Mouse (Mus musculus): ENCODE results near the gene Zfp617. TPM values are rescaled to one million over a fixed set of nuclear protein-coding genes. Genes with fewer than 3 reads are reported as not detected.
"Not testable (repeated sequence)": the region's sequence is repeated elsewhere in the genome, so short reads cannot be mapped to it uniquely, and the experiment has no call there.

The Zfp617 gene
- polyA plus RNA-seq, 1 experiment from 2014 or later = 26.0 TPM

- ChIA-PET POLR2A (no interaction called here), CTCF (interaction anchor here (1.5 kb wide), 1 partner anchor 11 kb away, joined by 3 read pairs; no protein-coding TSS in a partner anchor)
- no peak for DNase-seq (ENCODE audit: low read depth, low spot score)
- H3K27me3 ChIP-seq = no peaks in the 10 kb centered on the region
- no peak for TF ChIP-seq CTCF (IDR thresholded peaks at IDR 0.05)
- in situ Hi-C loops (cut with MboI; ENCODE audit: low pct_unique_long_range_greater_than_20kb) = no loop called here
- ATAC-seq = no peak
Measured at GRCm38 (mm10) chr8:71925791-71926190, 17.4 kb downstream of the Zfp617 start.

DNA sequence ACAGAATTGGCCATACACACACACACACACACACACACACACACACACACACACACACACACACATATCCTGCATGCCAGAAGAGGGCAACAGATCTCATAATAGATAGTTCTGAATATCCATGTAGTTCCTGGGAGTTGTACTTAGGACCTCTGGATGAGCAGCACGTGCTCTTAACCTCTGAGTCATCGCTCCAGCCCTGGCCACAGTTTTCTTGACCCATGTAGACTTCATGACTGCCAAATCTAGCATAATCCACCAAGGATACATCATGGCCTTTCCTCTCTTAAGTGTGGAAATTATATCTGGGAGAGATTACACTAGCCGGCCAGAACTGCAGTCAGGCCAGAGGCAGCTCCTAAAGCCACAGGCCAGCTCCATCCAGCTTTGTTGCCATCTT is 18.1 kb downstream of the Zfp617 start:
- ChIA-PET POLR2A (interaction anchor here (0.6 kb wide), 1 partner anchor 16 kb away, joined by 3 read pairs; no protein-coding TSS in a partner anchor), CTCF (interaction anchor here (1.5 kb wide), 1 partner anchor 10 kb away, joined by 3 read pairs; no protein-coding TSS in a partner anchor)
- no peak for DNase-seq (ENCODE audit: low read depth, low spot score)
- no peaks in the 10 kb centered on the region for H3K27me3 ChIP-seq
- in situ Hi-C loops (cut with MboI; ENCODE audit: low pct_unique_long_range_greater_than_20kb) = no loop called here
- ATAC-seq = no peak
- no peak for TF ChIP-seq CTCF (IDR thresholded peaks at IDR 0.05)

GRCm38 (mm10) chr8:71927779-71928178 is 19.3 kb downstream of the Zfp617 start:
- TF ChIP-seq CTCF (IDR thresholded peaks at IDR 0.05) = no peak
- ChIA-PET POLR2A (interaction anchor here (0.6 kb wide), 1 partner anchor 22 kb away, joined by 3 read pairs; no protein-coding TSS in a partner anchor), CTCF (no interaction called here)
- in situ Hi-C loops (cut with MboI; ENCODE audit: low pct_unique_long_range_greater_than_20kb) = no loop called here
- H3K27me3 ChIP-seq = no peaks in the 10 kb centered on the region
- ATAC-seq (no peak), DNase-seq (ENCODE audit: low read depth, low spot score) (no peak)

GRCm38 (mm10) chr8:71938037-71938436 is 29.6 kb downstream of the Zfp617 start:
- H3K27me3 ChIP-seq; in situ Hi-C loops (cut with MboI; ENCODE audit: low pct_unique_long_range_greater_than_20kb); POLR2A ChIA-PET; DNase-seq (ENCODE audit: low read depth, low spot score); CTCF ChIA-PET; ATAC-seq: not testable (repeated sequence)

- H3K27me3 ChIP-seq = peaks cover 7% of the 10 kb centered on the region
- CTCF ChIA-PET = interaction anchor here (0.7 kb wide), 1 partner anchor 18 kb away, joined by 3 read pairs; no protein-coding TSS in a partner anchor
- POLR2A ChIA-PET = no interaction called here
- ATAC-seq (no peak), DNase-seq (ENCODE audit: low read depth, low spot score) (no peak)
- no peak for TF ChIP-seq CTCF (IDR thresholded peaks at IDR 0.05)
- in situ Hi-C loops (cut with MboI; ENCODE audit: low pct_unique_long_range_greater_than_20kb) = no loop called here
Measured at GRCm38 (mm10) chr8:71940293-71941208, 32.1 kb downstream of the Zfp617 start.

- CTCF ChIA-PET = no interaction called here
- H3K27me3 ChIP-seq = peaks cover 19% of the 10 kb centered on the region
Measured at GRCm38 (mm10) chr8:71941776-71942175, 33.3 kb downstream of the Zfp617 start.

GRCm38 (mm10) chr8:71948624-71949023 is 40.2 kb downstream of the Zfp617 start:
- TF ChIP-seq CTCF (IDR thresholded peaks at IDR 0.05) = no peak
- ATAC-seq = no peak
- in situ Hi-C loops (cut with MboI; ENCODE audit: low pct_unique_long_range_greater_than_20kb) = no loop called here
- CTCF ChIA-PET = no interaction called here
- no peak for DNase-seq (ENCODE audit: low read depth, low spot score)
- POLR2A ChIA-PET = no interaction called here
- H3K27me3 ChIP-seq = peaks cover 24% of the 10 kb centered on the region

More at GRCm38 (mm10) chr8:71941776-71942175, 33.3 kb downstream of the Zfp617 start:
- DNase-seq (ENCODE audit: low read depth, low spot score) (peak; percentile 43), ATAC-seq (peak; percentile 59)
- POLR2A ChIA-PET = no interaction called here
- no peak for TF ChIP-seq CTCF (IDR thresholded peaks at IDR 0.05)
- in situ Hi-C loops (cut with MboI; ENCODE audit: low pct_unique_long_range_greater_than_20kb) = no loop called here

DNA sequence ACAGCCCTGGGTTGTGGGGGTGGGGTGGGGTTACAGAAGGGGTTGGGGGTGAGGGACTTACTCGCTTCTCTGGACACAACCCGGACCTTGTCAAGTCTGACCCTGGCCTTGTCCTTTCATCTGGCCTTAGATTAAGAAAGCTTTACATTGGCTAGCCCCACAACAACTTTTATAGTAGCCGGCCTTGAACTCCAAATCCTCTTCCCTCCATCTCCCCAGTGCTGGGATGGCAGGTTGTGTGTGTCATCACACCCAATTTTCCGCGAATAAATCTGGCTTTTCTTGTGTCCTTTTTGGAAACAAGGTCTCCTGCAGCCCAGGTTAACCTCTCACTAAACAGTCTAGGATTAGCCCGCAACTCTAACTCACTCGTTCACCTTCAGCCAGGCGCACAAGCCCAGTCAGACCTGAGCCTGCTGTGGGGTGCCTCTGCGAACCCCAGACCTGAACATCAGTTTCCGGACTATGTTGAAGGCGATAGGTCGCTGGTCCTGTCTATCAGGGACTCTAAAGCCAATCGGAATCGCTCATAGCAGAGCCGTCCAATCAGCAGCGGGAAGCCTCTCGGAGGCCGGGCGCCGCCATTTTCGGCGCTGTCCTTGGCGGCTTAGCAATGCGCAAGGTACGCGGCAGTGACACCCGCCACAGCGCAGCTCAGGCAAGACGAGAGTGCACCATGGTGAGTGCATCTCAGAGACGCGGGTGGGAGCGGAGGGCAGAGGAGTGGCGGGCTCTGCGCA is 42.2 kb downstream of the Zfp617 start, which contains the start of gene Zfp961:
TSS of gene Zfp961 (plus strand) at position 557 of the 740 bp plus-strand sequence.
- POLR2A ChIA-PET = interaction anchor here (1.4 kb wide), 1 partner anchor 28 kb away, joined by 3 read pairs; no protein-coding TSS in a partner anchor
- DNase-seq (ENCODE audit: low read depth, low spot score) (peak; percentile 97), ATAC-seq (peak; percentile 100)
- in situ Hi-C loops (cut with MboI; ENCODE audit: low pct_unique_long_range_greater_than_20kb) = no loop called here
- no peak for TF ChIP-seq CTCF (IDR thresholded peaks at IDR 0.05)
- CTCF ChIA-PET = no interaction called here
- peaks cover 16% of the 10 kb centered on the region for H3K27me3 ChIP-seq

DNA sequence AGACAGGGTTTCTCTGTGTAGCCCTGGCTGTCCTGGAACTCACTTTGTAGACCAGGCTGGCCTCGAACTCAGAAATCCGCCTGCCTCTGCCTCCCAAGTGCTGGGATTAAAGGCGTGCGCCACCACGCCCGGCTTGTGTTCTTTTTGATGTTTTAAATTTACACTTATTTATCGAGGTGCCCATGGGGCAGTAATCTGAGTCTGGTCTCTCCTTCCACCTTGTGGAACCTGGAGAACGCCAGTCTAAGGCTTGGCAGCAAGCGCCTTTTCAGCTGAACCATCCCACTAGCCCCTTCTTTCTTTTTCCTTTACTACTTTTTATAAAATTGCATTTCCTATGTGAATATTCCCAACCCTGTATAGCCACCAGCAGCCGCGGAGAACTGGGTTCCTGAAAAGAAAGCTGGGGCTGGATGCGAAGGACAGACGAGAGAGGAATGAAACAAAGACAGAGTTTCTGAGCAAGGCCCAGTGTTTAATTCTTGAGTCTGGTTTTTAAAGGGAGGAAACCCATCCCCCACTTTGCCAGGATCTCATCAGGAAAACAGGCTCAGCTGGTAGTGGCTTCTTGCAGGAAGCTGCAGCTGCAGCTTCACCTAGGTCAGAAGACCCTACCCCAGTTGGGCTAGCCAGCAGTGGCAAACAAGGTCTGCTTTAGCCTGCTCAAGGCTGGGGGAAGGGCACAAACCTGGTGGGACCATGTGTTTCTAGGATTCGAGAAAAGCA is 43.2 kb downstream of the Zfp617 start:
- no peak for TF ChIP-seq CTCF (IDR thresholded peaks at IDR 0.05)
- ChIA-PET POLR2A (interaction anchor here (0.6 kb wide), 1 partner anchor 215 kb away, joined by 3 read pairs; no protein-coding TSS in a partner anchor), CTCF (no interaction called here)
- ATAC-seq = no peak
- peaks cover 6% of the 10 kb centered on the region for H3K27me3 ChIP-seq
- in situ Hi-C loops (cut with MboI; ENCODE audit: low pct_unique_long_range_greater_than_20kb) = no loop called here
- DNase-seq (ENCODE audit: low read depth, low spot score) = no peak

DNA sequence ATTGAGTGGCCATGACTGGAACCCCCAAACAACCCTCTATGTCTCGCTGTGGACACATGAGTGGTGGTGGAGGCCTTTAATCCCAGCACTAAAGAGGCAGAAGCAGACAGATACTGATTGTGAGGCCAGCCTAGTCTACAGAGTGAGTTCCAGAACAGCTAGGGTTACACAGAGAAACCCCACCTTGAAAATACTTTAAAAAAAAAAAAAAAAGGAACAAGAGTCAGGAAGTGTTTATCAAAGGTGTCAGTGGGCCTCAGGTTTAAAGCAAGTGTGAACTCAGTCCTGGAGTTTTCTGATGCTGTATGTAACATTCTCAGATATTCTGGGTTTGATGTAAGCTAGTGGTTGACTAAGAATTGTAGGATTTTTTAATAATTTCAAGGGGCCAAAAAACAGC is 44.1 kb downstream of the Zfp617 start:
- POLR2A ChIA-PET = interaction anchor here (0.6 kb wide), 1 partner anchor 194 kb away, joined by 6 read pairs; no protein-coding TSS in a partner anchor
- CTCF ChIA-PET = interaction anchor here (0.6 to 0.7 kb wide), 2 partner anchors 9 to 200 kb away, joined by 3 read pairs; no protein-coding TSS in a partner anchor
- no peak for TF ChIP-seq CTCF (IDR thresholded peaks at IDR 0.05)
- in situ Hi-C loops (cut with MboI; ENCODE audit: low pct_unique_long_range_greater_than_20kb) = no loop called here
- ATAC-seq (no peak), DNase-seq (ENCODE audit: low read depth, low spot score) (no peak)
- H3K27me3 ChIP-seq = no peaks in the 10 kb centered on the region

GRCm38 (mm10) chr8:71952961-71953700 is 44.7 kb downstream of the Zfp617 start:
- DNase-seq (ENCODE audit: low read depth, low spot score); in situ Hi-C loops (cut with MboI; ENCODE audit: low pct_unique_long_range_greater_than_20kb): not testable (repeated sequence)
- CTCF ChIA-PET = interaction anchor here (0.6 to 0.7 kb wide), 2 partner anchors 9 to 201 kb away, joined by 3 read pairs; no protein-coding TSS in a partner anchor

More at GRCm38 (mm10) chr8:71952961-71953700, 44.7 kb downstream of the Zfp617 start:
- POLR2A ChIA-PET = interaction anchor here (0.6 kb wide), 1 partner anchor 195 kb away, joined by 6 read pairs; no protein-coding TSS in a partner anchor
- not testable (repeated sequence) for H3K27me3 ChIP-seq, ATAC-seq
